Mouse (Mus musculus): Measurements from ENCODE around the gene Fam187a.

The Fam187a gene

DNA sequence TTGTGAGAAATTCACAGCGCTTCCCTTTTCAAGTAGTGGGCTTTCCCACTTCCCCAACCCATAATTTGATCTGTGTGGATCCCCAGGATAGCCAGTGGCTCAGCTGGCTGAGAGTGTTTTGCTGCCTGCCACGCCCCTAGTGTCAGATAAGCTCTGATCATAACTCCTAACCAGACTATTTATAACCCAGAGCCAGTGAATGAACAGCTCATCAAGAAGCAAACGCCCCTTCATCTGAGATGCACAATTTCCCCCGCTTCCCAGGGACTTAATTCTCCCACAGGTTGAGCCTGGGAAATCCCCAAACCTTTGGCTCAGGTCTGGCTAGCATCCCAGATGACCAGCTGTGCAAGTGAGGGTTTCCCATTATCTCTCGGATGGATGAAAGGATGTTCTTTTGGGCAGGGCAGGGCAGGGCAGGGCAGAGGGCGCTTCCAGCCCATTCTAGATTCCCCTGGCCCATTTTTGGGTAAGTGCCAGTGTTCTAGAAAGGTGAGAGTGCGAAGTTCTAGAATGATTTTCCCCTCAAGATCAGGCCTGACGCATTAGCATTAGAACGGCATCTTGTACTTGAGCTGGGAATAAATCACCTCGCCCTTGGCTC lies at the start of gene Fam187a:
Gene Fam187a (plus strand): TSS at position 554 of the 604 bp plus-strand sequence.
- DNase-seq, result no peak

DNA sequence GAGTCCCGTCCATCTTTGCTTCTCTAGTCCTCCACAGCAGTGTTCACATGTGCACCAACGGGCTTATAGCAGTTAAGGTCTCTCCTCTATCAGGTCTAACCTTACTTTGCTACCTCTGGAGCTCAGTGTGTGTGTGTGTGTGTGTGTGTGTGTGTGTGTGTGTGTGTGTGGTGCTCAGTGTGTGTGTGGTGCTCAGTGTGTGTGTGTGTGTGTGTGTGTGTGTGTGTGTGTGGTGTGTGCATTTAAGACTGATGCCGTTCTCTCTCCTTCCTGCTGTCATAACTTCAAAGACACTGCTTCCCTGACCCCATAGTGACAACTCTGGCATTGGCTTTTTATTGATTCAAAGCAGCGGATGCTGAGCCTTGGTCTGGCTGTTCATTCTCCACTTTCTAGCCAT lies 49.4 kb upstream of the Fam187a start, which contains the start of gene Higd1b:
Gene Higd1b (plus strand): TSS at position 301 of the 400 bp plus-strand sequence.
- DNase-seq, result no peak

DNA sequence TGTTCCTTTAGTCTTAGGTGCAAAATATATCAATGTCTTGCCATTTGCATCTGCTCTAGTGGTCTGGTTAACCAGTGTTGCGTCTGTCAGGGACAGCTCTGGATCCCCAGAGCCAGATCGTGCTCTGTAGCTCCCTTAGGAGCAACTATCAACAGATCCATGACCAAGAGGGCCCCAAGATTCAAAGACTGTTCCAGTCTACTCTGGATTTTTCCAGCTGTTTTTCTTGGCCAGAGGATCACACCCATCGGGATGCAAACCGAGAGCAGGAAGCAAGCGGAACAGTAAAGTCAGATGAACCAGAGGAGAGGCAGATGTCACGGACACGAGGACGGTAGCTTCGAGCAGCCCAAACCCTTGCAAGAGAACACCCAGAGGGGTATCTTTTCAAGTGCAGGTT lies 48.8 kb upstream of the Fam187a start:
- no peak for DNase-seq

DNA sequence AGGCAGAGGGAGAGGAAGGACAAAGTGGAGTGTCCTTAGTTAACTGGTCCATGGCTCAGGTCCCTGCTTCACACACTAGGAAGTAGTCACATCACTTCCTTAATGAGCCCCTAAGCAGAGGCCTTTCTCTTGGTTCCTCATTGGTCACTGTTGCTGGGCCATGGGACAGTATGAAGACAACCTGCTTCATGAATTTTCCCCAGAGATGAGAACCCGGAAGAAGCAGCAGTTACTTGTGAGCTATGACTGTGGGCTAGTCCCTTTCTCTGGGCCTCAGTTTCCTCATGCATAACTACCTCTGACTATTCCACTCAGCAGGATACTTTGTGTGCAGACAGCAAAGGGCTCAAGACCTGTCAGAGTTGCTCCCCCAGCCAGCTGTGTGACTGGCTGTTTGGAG lies 47.6 kb upstream of the Fam187a start:
- no peak for DNase-seq

DNA sequence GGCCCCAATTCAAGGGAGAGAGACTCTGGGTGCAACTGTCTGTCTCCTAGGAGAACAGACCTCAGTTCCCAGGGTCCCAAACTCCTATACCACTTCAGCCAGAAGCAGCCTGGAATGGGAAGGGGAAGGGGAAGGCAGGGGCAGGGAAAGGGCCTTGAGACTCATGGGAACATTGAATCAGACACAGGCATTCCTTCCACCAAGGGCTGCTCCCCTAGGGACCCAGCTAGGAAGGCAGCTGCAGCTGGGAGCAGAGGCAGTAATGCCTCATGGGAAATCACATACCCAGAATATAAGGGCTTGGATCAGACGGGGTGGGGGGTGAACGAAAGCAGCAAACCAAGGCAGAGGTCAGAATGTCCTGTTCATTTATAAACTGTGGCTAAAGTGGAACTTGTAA lies 46.8 kb upstream of the Fam187a start:
- no peak for DNase-seq

GRCm38 (mm10) chr11:102838616-102839150 lies 46.3 kb upstream of the Fam187a start:
- DNase-seq, result no peak

DNA sequence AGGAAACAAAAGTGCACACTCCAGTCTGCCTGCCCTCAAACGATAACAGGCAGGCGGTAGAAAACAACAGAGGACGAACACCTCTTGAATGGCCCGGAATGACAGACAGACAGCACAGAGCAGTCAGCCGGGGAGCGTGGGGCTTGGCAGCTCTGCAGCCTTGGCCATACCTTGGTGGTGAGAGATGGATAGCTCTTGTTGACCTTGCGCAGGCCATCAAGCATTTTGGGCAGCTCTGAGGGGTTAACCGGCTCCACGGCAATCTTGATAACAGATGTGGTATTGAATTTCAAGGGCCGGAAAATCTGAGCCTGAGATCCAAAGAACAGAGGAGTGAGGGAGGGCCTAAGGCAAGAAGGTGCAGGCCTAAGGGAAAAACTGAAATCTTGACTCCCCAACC lies 39.0 kb upstream of the Fam187a start:
- no peak for DNase-seq

GRCm38 (mm10) chr11:102851883-102852282 lies 33.1 kb upstream of the Fam187a start:
- peak in 1 of 2 experiments; percentile 10 for DNase-seq

DNA sequence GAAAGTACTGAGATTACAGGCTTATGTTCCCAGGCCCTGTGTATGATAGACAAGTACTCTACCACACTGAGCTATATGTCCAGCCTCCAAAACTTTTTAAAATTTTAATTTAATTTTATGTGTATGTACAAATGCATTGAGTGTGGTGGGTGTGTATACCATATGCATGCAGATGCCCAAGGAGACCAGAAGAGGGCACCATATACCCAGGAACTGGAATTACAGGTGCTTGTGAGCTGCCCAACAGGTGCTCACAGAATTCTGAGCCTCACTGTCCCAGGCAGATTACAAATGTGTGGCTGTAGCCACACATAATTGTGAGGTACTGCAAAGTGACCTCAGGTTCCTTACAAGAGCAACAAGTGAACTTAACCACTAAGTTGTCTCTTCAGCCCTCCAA lies 31.2 kb upstream of the Fam187a start:
- no peak for DNase-seq

DNA sequence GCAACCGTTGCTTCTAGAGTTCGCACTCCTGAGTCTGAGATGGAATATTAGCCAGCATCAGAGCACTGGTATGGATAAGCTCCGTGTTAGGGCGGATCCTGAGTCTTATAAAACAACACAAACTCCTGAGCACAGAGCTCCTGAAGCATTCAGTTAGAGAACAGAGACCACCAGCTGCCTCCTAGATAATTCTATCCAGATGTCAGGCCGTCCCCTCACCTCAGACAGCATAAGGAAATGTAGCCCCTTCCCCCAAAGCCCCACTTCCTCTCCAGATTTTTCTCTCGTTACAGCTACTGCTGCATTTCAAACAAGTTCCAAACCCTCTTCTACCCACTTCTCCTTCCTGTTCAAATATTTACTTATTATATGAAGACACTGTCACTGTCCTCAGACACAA lies 29.0 kb upstream of the Fam187a start:
- DNase-seq, result no peak

DNA sequence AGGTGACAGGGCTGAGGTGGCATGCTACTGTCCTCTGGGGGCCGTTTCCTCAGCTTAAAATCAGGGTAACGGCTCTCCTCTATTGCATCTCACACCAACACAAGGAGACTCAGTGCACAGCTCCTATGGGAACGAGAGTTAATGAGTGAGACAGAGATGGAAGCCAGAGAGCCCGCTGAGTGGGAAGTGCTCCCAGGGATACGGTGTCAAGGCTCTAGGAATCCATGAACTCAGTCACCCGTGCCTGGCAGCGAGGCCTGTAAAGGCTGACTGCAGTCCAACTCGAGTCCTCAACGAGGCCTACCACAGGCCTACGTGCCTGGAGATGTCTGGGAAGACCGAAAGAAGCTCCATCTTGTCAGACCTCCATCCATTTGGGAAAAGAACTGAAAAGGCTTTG lies 26.0 kb upstream of the Fam187a start:
- no peak for DNase-seq

GRCm38 (mm10) chr11:102859933-102860332 lies 25.0 kb upstream of the Fam187a start:
- no peak for DNase-seq

DNA sequence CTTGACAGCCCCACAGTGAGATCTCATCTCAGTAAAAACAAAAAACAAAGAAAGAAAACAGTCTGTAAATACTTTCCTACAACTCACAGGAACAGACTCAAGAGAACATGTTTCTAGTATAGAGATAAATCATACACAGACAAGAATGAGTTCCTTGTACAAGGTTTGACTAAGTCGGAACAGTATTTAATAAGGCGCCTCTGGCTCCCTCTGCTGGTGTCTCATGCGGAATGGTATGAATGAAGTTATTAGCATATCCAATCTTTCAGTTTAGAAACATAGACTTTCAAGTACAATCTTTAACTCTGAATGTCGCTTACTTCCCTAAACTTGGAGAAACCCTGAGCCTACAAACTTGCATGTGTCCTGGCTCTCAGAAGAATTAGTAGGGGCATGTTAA lies 20.7 kb upstream of the Fam187a start:
- no peak for DNase-seq

DNA sequence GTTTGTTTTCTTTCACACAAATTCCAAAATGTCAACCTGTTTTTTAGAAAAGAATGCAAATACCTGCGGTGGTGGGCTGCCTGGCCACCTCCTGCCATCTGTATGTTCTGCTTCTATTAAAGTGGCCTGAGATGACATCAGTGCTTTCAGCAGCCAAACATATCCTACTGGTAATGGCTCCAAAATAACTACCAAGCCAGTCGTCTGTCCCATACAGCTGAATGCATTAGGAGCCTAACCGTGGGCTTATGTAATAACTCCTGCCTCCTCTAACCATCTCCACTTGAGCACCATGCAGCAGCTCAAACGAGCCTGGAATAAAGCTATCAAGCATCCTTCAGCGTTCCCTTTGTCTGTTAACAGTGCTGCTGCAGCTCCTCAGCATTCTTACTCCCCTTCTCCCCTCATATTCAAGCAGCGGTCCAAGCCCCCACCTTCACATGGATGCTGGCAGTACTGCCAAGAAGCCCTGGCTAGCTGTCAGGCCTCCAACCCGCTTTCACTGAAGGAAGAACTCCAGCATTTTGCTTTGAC lies 10.1 kb upstream of the Fam187a start:
- DNase-seq, result no peak

DNA sequence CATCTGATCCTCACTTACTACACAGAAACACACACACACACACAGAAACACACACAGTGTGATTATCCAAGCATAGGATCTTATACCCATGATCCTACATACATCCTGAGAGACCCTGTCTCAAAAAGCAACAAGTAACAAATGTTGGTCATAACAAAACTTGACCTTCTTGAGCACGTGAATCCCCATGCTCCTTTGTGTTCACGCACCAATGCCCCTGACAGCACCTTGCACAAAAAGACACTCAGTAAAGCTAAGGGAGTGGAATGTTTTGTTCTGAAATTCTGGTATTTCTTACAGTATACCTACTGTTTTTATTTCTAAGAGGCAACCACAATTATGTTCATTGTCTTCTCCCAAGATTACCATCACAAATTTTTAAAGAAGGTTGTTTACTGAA lies 5.4 kb upstream of the Fam187a start:
- DNase-seq, result no peak

DNA sequence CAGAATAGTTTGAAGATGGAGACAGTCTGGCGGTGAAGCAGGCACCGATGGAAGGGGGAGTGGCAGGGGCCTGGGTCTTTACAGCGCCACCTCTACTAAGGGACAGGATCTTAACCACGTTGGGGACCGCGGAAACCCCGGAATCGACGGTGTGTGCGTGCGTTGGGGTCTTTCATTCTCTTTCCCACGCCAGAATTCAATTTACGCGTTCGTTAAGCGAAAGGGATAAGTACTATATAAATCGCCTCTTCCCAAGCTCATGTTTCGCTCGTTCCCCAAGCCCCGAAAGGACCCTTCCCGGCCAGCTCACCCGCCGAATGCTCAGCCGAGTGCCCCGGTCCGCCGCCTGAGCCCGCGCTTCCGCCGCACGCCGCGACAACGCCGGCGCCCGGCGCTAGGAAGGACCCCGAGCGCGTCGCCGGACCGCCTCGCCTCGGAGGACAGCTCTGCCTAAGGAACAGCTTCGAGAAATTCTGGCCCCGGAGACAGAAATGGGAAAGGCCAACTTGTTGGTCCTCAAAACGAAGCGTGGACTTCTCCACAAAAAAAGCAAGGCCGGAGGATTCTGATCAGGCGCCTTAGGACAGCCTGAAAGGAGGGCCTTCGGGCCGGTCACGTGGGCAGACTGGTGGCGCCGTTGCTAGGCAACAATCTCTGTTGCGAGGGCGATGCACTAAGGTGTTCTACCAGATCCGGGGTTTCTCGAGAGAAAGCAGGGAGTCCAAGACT lies 4.2 kb upstream of the Fam187a start, which contains the start of the genes Eftud2 and Ccdc103:
Gene Eftud2 (minus strand): TSS at position 401 of the 729 bp plus-strand sequence.
Gene Ccdc103 (plus strand): TSS at position 620 of the 729 bp plus-strand sequence.
- peak; percentile 80 to 88 for DNase-seq

DNA sequence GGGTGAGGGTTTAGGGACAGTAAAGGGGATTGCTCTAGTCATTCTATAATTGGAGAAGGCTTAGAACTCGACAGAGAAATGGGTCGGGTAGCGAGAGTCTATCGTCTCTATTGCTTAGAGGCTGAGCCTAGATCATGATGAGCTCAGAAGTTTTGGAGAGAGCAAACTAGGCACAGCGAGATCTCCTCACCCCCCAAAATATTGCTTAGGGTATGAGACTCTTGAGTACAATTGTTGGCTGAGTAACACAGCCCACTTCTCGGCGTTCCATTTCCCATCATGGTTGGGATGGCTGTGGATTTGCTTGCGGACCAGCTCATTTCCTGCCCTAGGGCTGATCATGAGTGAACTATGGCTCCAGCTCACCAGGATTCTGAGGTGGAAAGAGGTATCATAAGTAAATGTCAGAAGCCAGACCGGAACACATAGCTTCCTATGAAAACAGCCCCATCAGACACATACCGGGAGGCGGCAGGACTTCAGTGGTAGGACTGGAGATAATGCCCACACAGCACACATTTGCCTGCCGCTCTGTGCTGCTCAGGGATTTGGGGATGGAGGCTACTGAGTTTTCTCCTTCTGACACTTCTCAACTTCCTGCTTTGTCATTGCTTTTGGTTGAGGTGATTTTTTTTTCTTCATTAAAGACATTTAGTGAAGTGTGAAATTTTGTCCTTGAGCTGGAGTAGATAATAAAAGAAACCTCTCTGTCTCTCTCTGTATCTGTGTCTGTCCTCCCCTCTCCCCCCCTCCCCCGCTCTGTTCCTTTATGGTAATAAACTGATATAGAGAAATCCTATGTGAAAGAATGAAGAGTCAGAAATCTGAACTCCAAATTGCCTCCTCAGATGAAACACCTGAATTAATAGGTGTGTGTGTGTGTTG lies 3.4 kb upstream of the Fam187a start:
- DNase-seq, result no peak

GRCm38 (mm10) chr11:102887433-102887832 lies 2.5 kb downstream of the Fam187a start:
- no peak for DNase-seq

- no peak for DNase-seq
Observed at GRCm38 (mm10) chr11:102888135-102888534, 3.2 kb downstream of the Fam187a start.

DNA sequence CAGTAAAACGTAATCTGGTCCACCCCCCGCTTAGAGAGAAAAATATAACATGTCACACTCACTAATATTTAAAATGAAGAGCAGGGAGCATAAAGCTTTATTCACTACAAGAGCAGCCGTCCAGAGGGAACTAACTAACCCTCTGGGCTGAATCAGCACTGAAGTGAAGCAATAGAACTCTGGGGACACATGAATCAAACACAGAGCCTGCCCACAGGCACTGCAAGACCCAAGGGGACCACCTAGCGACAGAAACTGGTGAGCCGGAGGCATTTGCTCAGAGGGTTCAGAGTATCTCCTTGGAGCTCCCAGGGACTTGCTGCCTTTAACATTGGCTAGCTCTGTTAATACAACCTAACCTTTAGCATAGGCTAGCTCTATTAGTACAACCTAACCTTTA lies 5.1 kb downstream of the Fam187a start:
- DNase-seq, result no peak

DNA sequence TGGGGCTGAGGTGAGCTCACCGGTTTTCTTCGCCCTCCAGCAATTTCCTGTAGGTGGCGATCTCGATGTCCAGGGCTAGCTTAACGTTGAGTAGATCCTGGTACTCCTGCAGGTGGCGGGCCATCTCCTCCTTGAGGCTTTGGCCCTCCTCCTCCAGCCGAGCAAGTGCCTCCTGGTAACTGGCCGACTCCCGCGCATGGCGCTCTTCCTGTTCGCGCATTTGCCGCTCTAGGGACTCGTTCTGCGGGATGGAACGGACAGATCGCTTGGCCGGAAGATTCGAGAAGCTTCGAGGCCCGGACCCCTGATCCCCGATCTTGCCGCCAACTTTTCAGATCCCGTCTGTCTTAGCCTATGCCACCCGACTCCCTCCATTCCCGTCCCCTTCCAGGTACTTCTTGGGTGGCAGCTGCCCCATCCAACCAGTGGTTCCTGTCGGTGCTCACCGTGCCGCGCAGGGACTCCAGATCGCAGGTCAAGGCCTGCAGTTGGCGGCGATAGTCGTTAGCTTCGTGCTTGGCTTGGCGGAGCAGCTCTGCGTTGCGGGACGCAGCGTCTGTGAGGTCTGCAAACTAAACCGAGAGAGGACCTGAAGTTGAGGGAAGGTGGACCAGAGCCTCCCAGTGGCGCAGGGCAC lies 8.2 kb downstream of the Fam187a start:
- peak; percentile 64 to 65 for DNase-seq

DNA sequence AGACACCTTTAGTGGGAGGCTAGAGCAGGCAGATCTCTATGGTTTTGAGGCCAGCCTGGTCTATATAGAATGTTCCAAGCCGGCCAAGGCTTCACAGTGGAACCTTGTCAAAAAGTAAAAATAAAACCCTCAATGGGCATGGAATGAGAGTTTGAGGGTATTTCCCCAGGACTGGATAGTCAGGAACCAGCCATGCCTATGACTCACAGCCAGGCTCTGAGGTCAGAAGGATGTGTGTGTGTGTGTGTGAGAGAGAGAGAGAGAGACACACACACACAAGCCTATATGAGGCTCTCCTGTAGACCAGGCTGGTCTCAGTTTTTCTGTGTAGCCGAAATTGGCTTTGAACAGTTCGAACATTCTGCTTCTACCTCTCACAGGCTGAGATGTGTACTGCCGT lies 9.7 kb downstream of the Fam187a start:
- DNase-seq, result no peak
